Mouse (Mus musculus): ENCODE measurements around the gene Gm9944. TPM values are rescaled to one million over a fixed set of nuclear protein-coding genes. Genes with fewer than 3 reads are reported as not detected.

Gm9944 gene
- polyA plus RNA-seq, 1 experiment from 2014 or later = not detected

Other genes starting within 250 kb of the Gm9944 start
- not detected in 2 replicates for gene C87977, start 240.0 kb downstream of the Gm9944 start, polyA plus RNA-seq (2014; fragmentation: Nextera tagmentation; extraction: Ambion mirVana)
- gene Pramel5, start 172.8 kb downstream of the Gm9944 start, polyA plus RNA-seq (2014; fragmentation: Nextera tagmentation; extraction: Ambion mirVana) = not detected in 2 replicates
- gene Gm13128, start 123.1 kb downstream of the Gm9944 start, polyA plus RNA-seq (2014; fragmentation: Nextera tagmentation; extraction: Ambion mirVana) = not detected in 2 replicates
- not detected in 2 replicates for gene Gm13119, start 95.4 kb downstream of the Gm9944 start, polyA plus RNA-seq (2014; fragmentation: Nextera tagmentation; extraction: Ambion mirVana)
- gene Pramef20, start 75.4 kb downstream of the Gm9944 start, polyA plus RNA-seq (2014; fragmentation: Nextera tagmentation; extraction: Ambion mirVana) = not detected in 2 replicates
- gene Pramef12, start 44.9 kb downstream of the Gm9944 start, polyA plus RNA-seq (2014; fragmentation: Nextera tagmentation; extraction: Ambion mirVana) = 0.13 and 0.31 TPM in 2 replicates
- gene 1700012P22Rik, start 14.5 kb downstream of the Gm9944 start, polyA plus RNA-seq (2014; fragmentation: Nextera tagmentation; extraction: Ambion mirVana) = not detected in 2 replicates
- gene Aadacl3, start 10.4 kb upstream of the Gm9944 start, polyA plus RNA-seq (2014; fragmentation: Nextera tagmentation; extraction: Ambion mirVana) = not detected in 2 replicates
- not detected in 2 replicates for gene 9430007A20Rik, start 66.5 kb upstream of the Gm9944 start, polyA plus RNA-seq (2014; fragmentation: Nextera tagmentation; extraction: Ambion mirVana)
- not detected in 2 replicates for gene Gm13124, start 111.8 kb upstream of the Gm9944 start, polyA plus RNA-seq (2014; fragmentation: Nextera tagmentation; extraction: Ambion mirVana)
- not detected in 2 replicates for gene Aadacl4, start 160.4 kb upstream of the Gm9944 start, polyA plus RNA-seq (2014; fragmentation: Nextera tagmentation; extraction: Ambion mirVana)
- not detected in 2 replicates for gene Gm436, start 233.1 kb upstream of the Gm9944 start, polyA plus RNA-seq (2014; fragmentation: Nextera tagmentation; extraction: Ambion mirVana)